Mouse (Mus musculus): ENCODE measurements around the gene Tmem145.
"Not testable (repeated sequence)": the region's sequence is repeated elsewhere in the genome, so short reads cannot be mapped to it uniquely, and the experiment has no call there.

Gene Tmem145

GRCm38 (mm10) chr7:25317446-25317999 lies 11.6 kb downstream of the Tmem145 start:
- DNase-seq (ENCODE audit: low spot score in 2 of 2), result no peak

- DNase-seq (ENCODE audit: low spot score in 2 of 2), result no peak
These were observed 16.2 kb downstream of the Tmem145 start for GRCm38 (mm10) chr7:25322058-25322484.

GRCm38 (mm10) chr7:25323219-25323618 lies 17.3 kb downstream of the Tmem145 start:
- DNase-seq (ENCODE audit: low spot score in 2 of 2), result no peak

- not testable (repeated sequence) for DNase-seq (ENCODE audit: low spot score in 2 of 2)
These were observed 19.5 kb downstream of the Tmem145 start for GRCm38 (mm10) chr7:25325431-25325830.

- no peak for DNase-seq (ENCODE audit: low spot score in 2 of 2)
These were observed 20.3 kb downstream of the Tmem145 start for GRCm38 (mm10) chr7:25326233-25326632.

- DNase-seq (ENCODE audit: low spot score in 2 of 2), result peak in 1 of 2 experiments; percentile 55
These were observed 27.8 kb downstream of the Tmem145 start for GRCm38 (mm10) chr7:25333596-25334307.

GRCm38 (mm10) chr7:25334472-25334871 lies 28.6 kb downstream of the Tmem145 start:
- no peak for DNase-seq (ENCODE audit: low spot score in 2 of 2)

GRCm38 (mm10) chr7:25339329-25339728 lies 33.4 kb downstream of the Tmem145 start:
- no peak for DNase-seq (ENCODE audit: low spot score in 2 of 2)

GRCm38 (mm10) chr7:25341000-25341784 lies 35.3 kb downstream of the Tmem145 start:
- DNase-seq (ENCODE audit: low spot score in 2 of 2), result peak in 1 of 2 experiments; percentile 51

- no peak for DNase-seq (ENCODE audit: low spot score in 2 of 2)
These were observed 43.0 kb downstream of the Tmem145 start for GRCm38 (mm10) chr7:25348861-25349260.

GRCm38 (mm10) chr7:25358721-25359206 lies 52.9 kb downstream of the Tmem145 start:
- DNase-seq (ENCODE audit: low spot score in 2 of 2), result no peak

GRCm38 (mm10) chr7:25363151-25363550 lies 57.2 kb downstream of the Tmem145 start:
- DNase-seq (ENCODE audit: low spot score in 2 of 2), result no peak

- no peak for DNase-seq (ENCODE audit: low spot score in 2 of 2)
These were observed 57.7 kb downstream of the Tmem145 start for GRCm38 (mm10) chr7:25363632-25364031.
